Mouse (Mus musculus) activated CD4-positive, CD25-positive, alpha-beta regulatory T cell, adult 9 weeks (primary cell): ENCODE results near the gene Ctsr. TPM values are rescaled to one million over a fixed set of nuclear protein-coding genes. Genes with fewer than 3 reads are reported as not detected.

Experiments used
- polyA plus RNA-seq: library from polyadenylated mRNA; unstranded; fragments of 100-300 nt; shearing (Covaris generic); gene quantifications from one replicate; pipeline ENCODE4 v1.2.1, GENCODE M21; 2017

Gene Ctsr
- not detected for polyA plus RNA-seq

GRCm38 (mm10) chr13:61164156-61164555 lies at the start of gene Ctsr:
Gene Ctsr, minus strand, starts transcription at chr13:61164256.

GRCm38 (mm10) chr13:61203310-61203709 lies 39.3 kb upstream of the Ctsr start, which contains the start of gene Cts6:
Gene Cts6, minus strand, starts transcription at chr13:61203410.

Other genes starting within 250 kb of the Ctsr start
- gene Gm49393, start 228.7 kb downstream of the Ctsr start, polyA plus RNA-seq: not detected
- not detected for gene Gm49391, start 227.7 kb downstream of the Ctsr start, polyA plus RNA-seq
- 37.0 TPM for gene Ctla2a, start 227.6 kb downstream of the Ctsr start, polyA plus RNA-seq
- gene Tpbpa, start 222.3 kb downstream of the Ctsr start, polyA plus RNA-seq: not detected
- not detected for gene Ctsj, start 158.3 kb downstream of the Ctsr start, polyA plus RNA-seq
- gene Ctsq, start 123.6 kb downstream of the Ctsr start, polyA plus RNA-seq: not detected
- not detected for gene Cts6, start 39.2 kb upstream of the Ctsr start, polyA plus RNA-seq
- not detected for gene Cts8, start 91.1 kb upstream of the Ctsr start, polyA plus RNA-seq
- gene Gm49398, start 124.6 kb upstream of the Ctsr start, polyA plus RNA-seq: not detected
- gene Cts7, start 193.9 kb upstream of the Ctsr start, polyA plus RNA-seq: not detected